Mouse (Mus musculus) erythroblast, embryonic 14.5 days (primary cell): ENCODE results near the gene Syce1l.
A peak's percentile ranks its signal among the peaks of the same experiment; 100 is the strongest.

ENCODE experiments used
- GATA1 ChIP-seq: IDR thresholded peaks from 2 replicates; pipeline ENCODE4 v1.6.1; 2012; ENCODE audit warnings: low read length, inconsistent platforms, mixed read lengths
- TAL1 ChIP-seq: IDR thresholded peaks from 3 replicates; pipeline ENCODE4 v1.6.1; 2012; ENCODE audit warnings: low read length, inconsistent platforms, mixed read lengths

- no peak for TF ChIP-seq TAL1
- TF ChIP-seq GATA1, result peak; percentile 63
These were observed 7.3 kb upstream of the Syce1l start for GRCm38 (mm10) chr8:113635592-113636279.
